Mouse (Mus musculus) G1E (cell line): ENCODE results near the gene Atp8a1.

ENCODE experiments used
- CTCF ChIP-seq: IDR thresholded peaks from 2 replicates; pipeline ENCODE4 v1.5.1; 2012; ENCODE audit warnings: low read depth, low read length, inconsistent platforms, mixed read lengths
- POLR2AphosphoS5 ChIP-seq: IDR thresholded peaks from 2 replicates; pipeline ENCODE4 v1.6.1; 2012; ENCODE audit warnings: low read depth, low read length, inconsistent platforms; ENCODE audit not compliant: insufficient replicate concordance
- TAL1 ChIP-seq: conservative IDR thresholded peaks from 2 replicates; pipeline ENCODE4 v1.6.1; 2012; ENCODE audit warnings: low read depth, low read length, inconsistent platforms, mixed read lengths

GRCm38 (mm10) chr5:67800801-67801200, 46.4 kb downstream of the Atp8a1 start:
- TF ChIP-seq CTCF (no peak), POLR2AphosphoS5 (no peak), TAL1 (no peak)
